Mouse (Mus musculus) frontal cortex, postnatal 36 days (tissue): ENCODE results near the gene Mmp14.

Source experiments
- DNase-seq, 2 experiments: peaks; one replicate each; pipeline ENCODE4 v3.0.0; 2022; ENCODE audit warnings: low spot score in 2 of 2

Mmp14 gene

DNA sequence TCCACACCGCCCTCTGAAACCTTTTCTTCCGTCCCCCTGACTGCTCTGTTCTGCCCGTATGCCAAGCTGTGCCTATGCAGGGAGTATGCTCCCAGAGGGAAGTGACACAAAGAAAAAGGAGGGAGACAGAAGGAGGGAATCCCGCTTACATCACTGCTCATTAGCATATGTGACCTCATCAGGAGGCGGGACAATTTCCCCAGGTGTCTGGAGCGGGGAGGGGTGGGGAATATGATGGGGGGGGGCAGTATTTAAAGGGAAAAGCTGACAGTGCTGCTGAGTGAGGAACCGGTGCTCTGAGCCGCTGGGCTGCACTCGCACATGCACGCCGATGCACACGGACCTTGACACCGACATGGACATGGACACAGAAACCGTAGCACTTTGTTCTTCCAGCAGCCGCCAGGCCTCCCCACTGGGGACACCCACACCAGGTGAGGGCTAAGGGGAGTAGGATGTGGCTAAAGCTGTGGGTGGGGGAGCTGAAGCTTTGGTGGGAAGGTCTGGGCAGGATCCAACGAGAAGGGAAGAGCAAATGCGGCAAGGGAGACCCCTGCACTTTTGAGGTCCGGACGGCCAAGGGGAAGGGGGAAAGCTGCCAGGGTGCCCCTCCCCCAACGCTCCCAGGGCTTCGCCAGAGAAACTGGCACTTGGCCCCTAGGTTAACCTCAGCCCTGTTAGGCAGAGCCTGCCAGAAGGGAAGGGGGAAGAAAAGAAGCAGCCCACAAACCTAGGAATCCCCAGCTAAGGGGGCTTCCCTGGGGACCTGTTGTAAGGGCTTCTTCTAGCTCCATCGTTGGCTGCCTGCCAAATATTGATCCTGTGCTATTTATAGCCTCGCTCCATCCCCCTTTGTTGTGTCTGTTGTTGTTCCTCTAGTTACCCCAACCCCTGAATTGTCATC lies 44.8 kb downstream of the Mmp14 start, which contains the start of gene Rem2:
Gene Rem2, plus strand, starts transcription at position 160 of the 904 bp plus-strand sequence.
- peak; percentile 61 to 76 for DNase-seq

DNA sequence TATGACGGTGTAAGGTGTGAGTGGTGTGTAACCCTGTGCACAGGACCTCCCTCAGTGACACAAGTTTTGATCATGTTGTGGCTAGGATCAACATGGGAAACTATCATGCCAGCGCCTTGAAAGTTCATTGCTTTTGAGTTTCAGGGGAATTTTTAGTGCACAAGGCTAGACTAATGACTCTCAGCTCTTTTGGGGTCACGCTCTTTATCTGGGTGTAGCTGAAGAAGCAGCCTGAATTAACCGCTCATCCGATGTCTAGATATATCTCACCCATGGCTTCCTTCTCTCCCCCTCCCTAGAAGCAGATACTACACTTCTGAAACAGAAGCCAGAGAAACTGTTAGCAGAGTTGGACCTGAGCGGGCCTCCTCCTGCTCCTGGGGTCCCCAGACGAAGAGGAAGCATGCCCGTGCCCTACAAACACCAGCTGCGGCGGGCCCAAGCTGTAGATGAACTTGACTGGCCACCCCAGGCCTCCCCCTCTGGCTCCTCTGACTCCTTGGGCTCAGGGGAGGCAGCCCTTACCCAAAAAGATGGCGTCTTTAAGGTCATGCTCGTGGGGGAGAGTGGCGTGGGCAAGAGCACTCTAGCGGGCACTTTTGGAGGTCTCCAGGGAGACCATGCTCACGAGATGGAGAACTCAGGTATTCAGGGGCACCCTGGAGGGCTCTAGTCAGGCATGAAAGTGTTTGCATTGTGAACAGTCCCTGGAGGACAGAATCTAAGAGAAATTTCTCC lies 45.9 kb downstream of the Mmp14 start:
- no peak for DNase-seq

DNA sequence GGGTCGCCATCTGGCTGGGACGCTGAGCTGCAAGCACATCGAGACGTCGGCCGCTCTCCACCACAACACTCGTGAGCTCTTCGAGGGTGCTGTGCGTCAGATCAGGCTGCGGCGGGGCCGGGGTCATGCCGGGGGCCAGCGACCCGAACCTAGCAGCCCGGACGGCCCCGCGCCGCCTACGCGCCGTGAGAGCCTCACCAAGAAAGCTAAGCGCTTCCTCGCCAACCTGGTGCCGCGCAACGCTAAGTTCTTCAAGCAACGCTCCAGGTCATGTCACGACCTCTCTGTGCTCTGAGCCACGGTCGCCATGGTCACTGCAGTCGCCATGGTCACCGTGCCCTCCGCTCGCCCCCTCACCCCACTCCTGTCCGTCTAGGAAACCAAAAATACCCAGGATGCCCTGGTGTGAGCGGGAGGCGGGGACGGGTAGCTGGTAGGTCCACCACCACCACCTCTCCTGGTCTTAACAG lies 48.1 kb downstream of the Mmp14 start:
- no peak for DNase-seq

DNA sequence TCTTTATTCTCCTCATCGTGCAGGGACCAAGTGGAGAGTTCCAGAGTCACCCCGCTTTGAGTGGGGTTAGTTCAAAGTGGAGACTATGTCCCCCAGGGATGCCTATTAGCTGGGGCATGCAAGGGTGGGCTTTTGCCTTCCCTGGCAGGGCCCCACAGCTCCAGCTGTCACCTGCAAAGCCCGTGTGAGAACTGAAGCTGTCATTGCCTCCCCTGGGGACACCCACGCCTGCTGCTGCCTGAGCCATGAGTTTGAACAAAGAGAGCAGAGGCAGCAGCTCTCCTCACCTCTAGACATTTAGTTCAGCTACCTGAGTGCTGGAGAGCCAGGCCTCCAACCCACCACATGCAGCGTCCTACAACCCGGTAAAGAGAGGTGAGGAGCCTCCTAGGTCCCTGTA lies 49.3 kb downstream of the Mmp14 start:
- no peak for DNase-seq

DNA sequence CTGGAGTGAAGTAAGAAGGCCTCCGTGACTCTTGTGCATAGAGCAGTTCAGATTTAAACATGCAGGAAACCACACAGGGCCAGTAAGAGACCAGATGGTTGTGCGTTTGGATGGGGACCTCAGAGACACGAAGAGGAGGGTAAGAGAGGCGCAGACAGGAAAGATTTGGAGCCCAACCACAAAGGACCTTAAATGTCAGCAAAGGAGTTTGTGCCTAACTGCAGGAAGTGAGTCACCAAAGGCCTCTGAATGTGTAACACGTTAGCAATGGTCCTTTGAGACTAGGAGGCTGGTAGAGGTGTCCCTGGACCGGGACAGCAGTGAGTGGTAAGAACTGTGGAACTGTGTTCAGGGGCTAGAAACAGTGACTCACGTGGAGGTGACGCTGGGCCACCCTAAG lies 50.0 kb downstream of the Mmp14 start:
- DNase-seq = no peak

DNA sequence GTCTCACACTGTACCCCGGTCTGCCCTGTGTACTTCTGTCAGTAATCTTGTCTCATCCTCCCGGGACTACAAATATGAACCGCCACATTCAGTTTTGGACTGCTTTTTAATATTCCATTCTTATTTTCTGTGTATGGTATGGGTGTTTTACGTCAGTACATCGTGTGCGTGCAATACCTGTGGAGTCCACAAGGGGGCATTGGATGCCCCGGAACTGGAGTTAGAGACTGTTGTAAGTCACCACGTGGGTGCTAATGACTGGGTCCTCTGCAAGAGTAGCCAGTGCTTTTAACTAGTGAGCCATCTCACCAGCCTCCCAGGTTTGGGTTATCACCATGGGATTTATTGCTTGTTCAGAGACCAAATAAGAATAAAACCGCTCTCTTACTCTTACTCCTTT lies 51.1 kb downstream of the Mmp14 start:
- no peak for DNase-seq

DNA sequence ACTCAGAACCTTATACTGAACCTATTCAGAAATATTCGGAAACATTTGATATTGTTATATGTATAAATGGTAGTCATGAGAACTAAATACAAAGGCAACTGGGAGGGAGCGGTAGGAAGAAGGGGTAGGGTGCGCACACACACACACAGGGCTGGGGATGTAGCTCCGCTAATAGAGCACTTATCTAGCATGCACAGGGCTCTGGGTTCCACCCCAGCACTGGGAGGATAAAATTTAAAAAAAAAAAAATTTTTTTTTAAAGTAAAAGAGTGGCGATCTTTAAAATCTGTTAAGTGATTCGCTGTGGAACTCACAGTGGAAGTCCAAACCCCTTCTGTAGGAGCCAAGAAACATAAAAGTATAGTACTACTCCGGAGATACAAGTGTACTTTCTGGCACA lies 54.5 kb downstream of the Mmp14 start:
- no peak for DNase-seq

GRCm38 (mm10) chr14:54487732-54488131 lies 56.3 kb downstream of the Mmp14 start:
- no peak for DNase-seq

DNA sequence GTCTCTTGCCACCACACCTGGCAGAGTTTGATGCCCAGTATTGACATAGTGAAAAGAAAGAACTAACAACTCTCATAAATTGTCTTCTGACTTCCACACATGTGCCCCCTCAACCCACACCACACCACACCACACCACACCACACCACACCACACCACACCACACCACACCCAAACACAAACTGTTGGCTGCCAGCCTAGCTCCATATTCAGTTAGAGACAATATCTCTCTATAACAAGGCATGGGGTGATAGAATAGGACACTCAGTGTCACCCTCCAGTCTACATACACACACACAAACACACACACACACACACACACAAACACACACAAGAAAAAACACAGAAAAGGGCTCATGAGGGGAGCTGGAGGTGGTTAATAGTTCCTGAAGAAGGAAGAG lies 56.9 kb downstream of the Mmp14 start:
- no peak for DNase-seq

DNA sequence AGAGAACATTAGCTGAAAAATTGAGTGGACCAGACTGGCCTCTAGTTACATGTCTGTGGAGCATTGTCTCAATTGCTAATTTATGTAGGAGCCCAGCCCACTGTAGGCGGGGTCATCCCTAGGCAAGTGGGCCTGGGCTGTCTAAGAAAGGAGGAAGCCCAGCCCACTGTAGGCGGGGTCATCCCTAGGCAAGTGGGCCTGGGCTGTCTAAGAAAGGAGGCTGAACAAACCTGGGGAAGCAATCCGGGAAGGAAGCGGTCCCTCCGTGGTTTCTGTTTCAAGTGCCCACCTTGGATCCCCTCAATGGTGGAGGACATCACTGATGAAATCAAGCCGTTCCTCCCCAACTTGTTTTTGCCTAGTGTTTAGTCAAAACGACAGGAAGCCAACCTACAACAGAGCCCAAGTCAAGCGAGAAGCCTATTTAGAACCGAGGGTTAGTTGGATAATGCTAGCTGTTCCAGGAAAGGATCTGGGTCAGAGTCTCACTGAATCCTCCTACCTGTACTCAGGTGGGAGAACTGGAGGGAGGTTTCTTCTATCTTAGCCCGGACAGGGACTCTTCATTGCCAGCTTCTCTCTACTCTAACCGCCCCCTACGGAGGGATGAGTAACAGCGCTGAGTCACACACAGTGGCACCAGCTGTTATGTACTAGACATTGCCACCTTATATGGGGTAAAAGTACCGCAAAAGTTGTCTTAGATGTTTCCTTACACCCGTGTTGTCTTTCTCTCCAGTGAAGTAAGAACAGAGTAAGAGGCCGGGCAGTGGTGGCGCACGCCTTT lies 61.1 kb downstream of the Mmp14 start:
- peak; percentile 63 to 64 for DNase-seq

DNA sequence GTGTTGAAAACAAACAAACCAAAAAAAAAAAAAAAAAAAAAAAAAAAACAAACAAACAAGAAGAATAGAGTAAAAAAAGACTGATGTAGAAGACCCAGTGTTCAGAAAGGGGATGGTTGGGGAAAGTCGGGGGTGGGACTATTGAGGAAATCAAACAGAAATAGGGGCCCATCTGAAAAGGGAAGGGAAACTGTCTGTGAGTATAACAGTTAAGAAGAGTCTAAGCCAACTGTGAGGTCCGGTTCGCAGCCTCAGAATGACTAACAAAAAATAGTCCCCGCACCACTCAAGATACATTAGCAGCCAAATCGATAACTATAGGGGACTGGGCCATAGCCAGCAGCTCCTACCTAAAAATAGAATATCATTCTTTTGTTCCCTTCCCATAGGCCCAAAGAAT lies 61.8 kb downstream of the Mmp14 start:
- DNase-seq = no peak

- peak; percentile 46 to 72 for DNase-seq
Measured at GRCm38 (mm10) chr14:54494234-54494633, 62.8 kb downstream of the Mmp14 start.
